Mouse (Mus musculus) heart, adult 2 months (tissue): Measurements from ENCODE around the gene Ssna1. TPM values are rescaled to one million over a fixed set of nuclear protein-coding genes. Genes with fewer than 3 reads are reported as not detected.
A peak's percentile ranks its signal among the peaks of the same experiment; 100 is the strongest.

ENCODE experiments used
- DNase-seq, 2 experiments: peaks; one replicate each; pipeline ENCODE4 v3.0.0; 2021
- H3K27ac ChIP-seq: fragments of 200-600 bp; 2 replicates; pipeline ENCODE4 v1.8.1; 2022
- H3K27me3 ChIP-seq: fragments of 200-500 bp; 2 replicates; pipeline ENCODE4 v1.6.1; 2012; ENCODE audit warnings: mild to moderate bottlenecking, low read length, inconsistent platforms, mixed read lengths; ENCODE audit not compliant: control insufficient read depth, insufficient read depth
- H3K36me3 ChIP-seq: fragments of 200-500 bp; 2 replicates; pipeline ENCODE4 v1.6.1; 2012; ENCODE audit warnings: low read length, inconsistent platforms; ENCODE audit not compliant: control insufficient read depth, insufficient read depth
- H3K4me1 ChIP-seq: fragments of 200-500 bp; 2 replicates; pipeline ENCODE4 v1.6.1; 2011; ENCODE audit warnings: low read length; ENCODE audit not compliant: control insufficient read depth, insufficient read depth
- H3K4me3 ChIP-seq: fragments of 200-600 bp; 2 replicates; pipeline ENCODE4 v1.8.1; 2022
- H3K79me2 ChIP-seq: fragments of 200-500 bp; replicated peaks from 2 replicates; pipeline ENCODE4 v1.6.1; 2012; ENCODE audit warnings: mild to moderate bottlenecking, inconsistent platforms, low read length, moderate library complexity, mixed read lengths; ENCODE audit not compliant: control insufficient read depth, insufficient read depth
- H3K9ac ChIP-seq: fragments of 200-500 bp; 2 replicates; pipeline ENCODE4 v1.6.1; 2012; ENCODE audit warnings: low read depth, mild to moderate bottlenecking, control low read depth, inconsistent platforms, low read length, mixed read lengths
- CTCF ChIP-seq: fragments of 200-600 bp; IDR thresholded peaks from 2 replicates; pipeline ENCODE4 v1.8.1; 2022; ENCODE audit warnings: antibody characterized with exemption, mild to moderate bottlenecking, moderate library complexity
- EP300 ChIP-seq: fragments of 200-500 bp; IDR thresholded peaks from 2 replicates; pipeline ENCODE4 v1.6.1; 2011; ENCODE audit warnings: low read depth, low read length, control low read depth; ENCODE audit not compliant: insufficient read depth
- POLR2A ChIP-seq: fragments of 200-500 bp; IDR thresholded peaks from 2 replicates; pipeline ENCODE4 v1.6.1; 2011; ENCODE audit warnings: mild to moderate bottlenecking, low read depth, low read length, control low read depth; ENCODE audit not compliant: insufficient read depth
- WGBS: fragments of 180-500 bp; shearing (Covaris S2); methylation state at CpG from one replicate; pipeline ENCODE4 v1.1.7; 2018; 5-methylcytosine and 5-hydroxymethylcytosine counted together
- intact Hi-C: fragments of 180-260 bp; cut with DNase I; formaldehyde crosslinking; loops from one replicate; pipeline ENCODE4 v1.15.1; 2025
- polyA plus RNA-seq: library from polyadenylated mRNA; depleted of rRNA; stranded (reverse); fragments of >200 nt; gene quantifications from 2 replicates; pipeline ENCODE4 v1.2.3, GENCODE M21; 2012
- total RNA-seq, 2 experiments: library from RNA; stranded (reverse); gene quantifications; 2 replicates each; pipeline ENCODE4 v1.2.3; 2021

Ssna1 gene
- total and polyA plus RNA-seq, 3 experiments, result 33.1 to 41.5 (median 39.7) TPM

GRCm38 (mm10) chr2:25291184-25292053, 19.2 kb upstream of the Ssna1 start:
- DNase-seq, result peak in 1 of 2 experiments; percentile 55
- no peak overlapping the region for H3K27ac ChIP-seq
- TF ChIP-seq POLR2A, result no peak
- peak; percentile 55 for TF ChIP-seq CTCF
- 9% methylated on average over 32 of the region's 32 CpGs for WGBS
- no peaks in the 10 kb centered on the region for H3K79me2 ChIP-seq
- intact Hi-C loops, result loop anchor here (2.0 kb wide), 2 partner anchors 13 to 33 kb away; no protein-coding TSS in a partner anchor
- peaks cover 7% of the 10 kb centered on the region for H3K4me1 ChIP-seq
- H3K4me3 ChIP-seq, result peak overlapping the region; percentile 51
- no peaks in the 10 kb centered on the region for H3K36me3 ChIP-seq
- H3K27me3 ChIP-seq, result peaks cover 8% of the 10 kb centered on the region
- H3K9ac ChIP-seq, result peak overlapping the region; percentile 62

GRCm38 (mm10) chr2:25290816-25291130, 18.5 kb upstream of the Ssna1 start:
- no peak for TF ChIP-seq POLR2A
- no peak for TF ChIP-seq EP300
- TF ChIP-seq CTCF, result no peak
- Histone ChIP-seq H3K79me2 (no peaks in the 10 kb centered on the region), H3K4me1 (peaks cover 7% of the 10 kb centered on the region), H3K9ac (no peak overlapping the region), H3K36me3 (no peaks in the 10 kb centered on the region), H3K4me3 (peak overlapping the region; percentile 40), H3K27ac (no peak overlapping the region), H3K27me3 (peaks cover 8% of the 10 kb centered on the region)
- DNase-seq, result no peak
- under 1% methylated on average over 18 of the region's 18 CpGs for WGBS
- intact Hi-C loops, result no loop called here

- 2% methylated on average over 54 of the region's 54 CpGs for WGBS
- no peak for TF ChIP-seq EP300
- no peak for TF ChIP-seq CTCF
- TF ChIP-seq POLR2A, result no peak
- H3K4me1 ChIP-seq, result peaks cover 7% of the 10 kb centered on the region
- no peaks in the 10 kb centered on the region for H3K36me3 ChIP-seq
- peak in 1 of 2 experiments; percentile 47 for DNase-seq
- intact Hi-C loops, result no loop called here
- no peaks in the 10 kb centered on the region for H3K79me2 ChIP-seq
- H3K9ac ChIP-seq, result no peak overlapping the region
- H3K27me3 ChIP-seq, result peaks cover 6% of the 10 kb centered on the region
- H3K4me3 ChIP-seq, result peak overlapping the region; percentile 40
- H3K27ac ChIP-seq, result no peak overlapping the region
These were observed 18.0 kb upstream of the Ssna1 start for GRCm38 (mm10) chr2:25290101-25290815.

GRCm38 (mm10) chr2:25289651-25290050, 17.4 kb upstream of the Ssna1 start, which contains the start of gene Lrrc26:
Lrrc26 (plus strand) TSS chr2:25289915.
- H3K27me3 ChIP-seq, result peaks cover 6% of the 10 kb centered on the region
- WGBS, result 10% methylated on average over 11 of the region's 11 CpGs
- no peak within 1 kb of the TSS for H3K9ac ChIP-seq

GRCm38 (mm10) chr2:25288734-25289345, 16.6 kb upstream of the Ssna1 start:
- DNase-seq, result no peak
- Histone ChIP-seq H3K79me2 (no peaks in the 10 kb centered on the region), H3K4me1 (peaks cover 7% of the 10 kb centered on the region), H3K27me3 (peaks cover 6% of the 10 kb centered on the region), H3K4me3 (no peak overlapping the region), H3K9ac (no peak overlapping the region), H3K27ac (no peak overlapping the region), H3K36me3 (no peaks in the 10 kb centered on the region)
- no peak for TF ChIP-seq CTCF
- TF ChIP-seq POLR2A, result no peak
- no peak for TF ChIP-seq EP300
- WGBS, result 84% methylated on average over 7 of the region's 7 CpGs
- intact Hi-C loops, result no loop called here

More at GRCm38 (mm10) chr2:25289651-25290050, 17.4 kb upstream of the Ssna1 start, which contains the start of gene Lrrc26:
- H3K36me3 ChIP-seq, result no peaks in the 10 kb centered on the region
- DNase-seq, result no peak
- no peak within 1 kb of the TSS for H3K27ac ChIP-seq
- TF ChIP-seq POLR2A, result no peak
- TF ChIP-seq CTCF, result no peak
- no peak for TF ChIP-seq EP300
- peaks cover 7% of the 10 kb centered on the region for H3K4me1 ChIP-seq
- H3K4me3 ChIP-seq, result peak within 1 kb of the TSS; percentile 40
- intact Hi-C loops, result no loop called here
- no peaks in the 10 kb centered on the region for H3K79me2 ChIP-seq
